Mouse (Mus musculus) embryonic facial prominence, embryonic 11.5 days (tissue): ENCODE measurements around the gene Tprg. TPM values are rescaled to one million over a fixed set of nuclear protein-coding genes. Genes with fewer than 3 reads are reported as not detected.

Experiments
- ATAC-seq: fragments of 200-750 bp; cut with Nextera tagmentation; replicated peaks from 2 replicates; pipeline ENCODE4 v1.8.0; 2017; ENCODE audit warnings: low read depth; ENCODE audit not compliant: insufficient number of reproducible peaks, low FRiP score, low TSS enrichment
- DNase-seq: peaks from one replicate; pipeline ENCODE4 v3.0.0-alpha.2; 2015; ENCODE audit warnings: low spot score
- H3K27ac ChIP-seq: fragments of 300-500 bp; sonication (generic); replicated peaks from 2 replicates; pipeline ENCODE4 v1.5.1; 2014; ENCODE audit warnings: mild to moderate bottlenecking, low read depth, low read length, control low read depth
- H3K27me3 ChIP-seq: fragments of 300-500 bp; sonication (generic); 2 replicates; pipeline ENCODE4 v1.6.1; 2014; ENCODE audit warnings: mild to moderate bottlenecking, low read length, moderate library complexity, mixed read lengths; ENCODE audit not compliant: control insufficient read depth, insufficient read depth
- H3K36me3 ChIP-seq: fragments of 300-500 bp; sonication (generic); replicated peaks from 2 replicates; pipeline ENCODE4 v1.6.1; 2014; ENCODE audit warnings: low read depth, mild to moderate bottlenecking, low read length, moderate library complexity, mixed read lengths; ENCODE audit not compliant: control insufficient read depth, insufficient read depth
- H3K4me1 ChIP-seq: fragments of 300-500 bp; sonication (generic); 2 replicates; pipeline ENCODE4 v1.6.1; 2014; ENCODE audit warnings: low read length, mixed read lengths; ENCODE audit not compliant: control insufficient read depth, insufficient read depth
- H3K4me2 ChIP-seq: fragments of 300-500 bp; sonication (generic); 2 replicates; pipeline ENCODE4 v1.6.1; 2014; ENCODE audit warnings: low read depth, mild to moderate bottlenecking, control low read depth, low read length, moderate library complexity
- H3K4me3 ChIP-seq: fragments of 300-500 bp; sonication (generic); 2 replicates; pipeline ENCODE4 v1.5.1; 2014; ENCODE audit warnings: low read depth, low read length, control low read depth
- H3K9ac ChIP-seq: fragments of 300-500 bp; sonication (generic); replicated peaks from 2 replicates; pipeline ENCODE4 v1.6.1; 2014; ENCODE audit warnings: mild to moderate bottlenecking, control low read depth, low read length
- H3K9me3 ChIP-seq: fragments of 300-500 bp; sonication (generic); replicated peaks from 2 replicates; pipeline ENCODE4 v1.6.1; 2016; ENCODE audit warnings: mild to moderate bottlenecking, low read length, inconsistent platforms, mixed read lengths; ENCODE audit not compliant: control insufficient read depth
- WGBS: fragments of 180-500 bp; shearing (Covaris S2); extraction: QIAGEN DNeasy Blood & Tissue Kit; methylation state at CpG from one replicate; pipeline ENCODE4 v1.1.7; 2014; 5-methylcytosine and 5-hydroxymethylcytosine counted together
- polyA plus RNA-seq: library from polyadenylated mRNA; unstranded; fragments of >200 nt; fragmentation: Nextera tagmentation; extraction: Ambion mirVana; gene quantifications from 2 replicates; pipeline ENCODE4 v1.2.1, GENCODE M21; 2014

Tprg gene
- polyA plus RNA-seq, 1 experiment from 2014 or later: not detected

DNA sequence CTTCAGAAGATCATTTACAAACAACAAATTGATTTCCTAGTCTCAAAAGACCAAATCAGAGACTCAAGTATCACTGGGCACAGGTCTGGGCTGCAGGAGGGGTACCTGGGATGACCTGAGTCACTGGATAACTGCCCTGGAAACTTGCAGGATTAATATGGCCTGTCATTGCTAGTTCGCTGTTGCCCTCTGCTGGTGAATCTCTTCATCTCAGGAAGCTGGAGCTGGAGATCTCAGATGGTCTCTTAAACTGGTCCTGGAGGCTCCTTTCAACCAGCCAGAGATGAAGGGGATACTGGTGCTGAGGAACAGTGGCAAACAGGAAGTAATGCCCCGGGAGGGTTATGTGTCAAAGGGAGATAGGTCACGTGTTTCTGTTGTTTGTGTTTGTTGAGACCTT is 63.0 kb downstream of the Tprg start:
- Histone ChIP-seq H3K27me3 (no peaks in the 10 kb centered on the region), H3K9me3 (no peaks in the 10 kb centered on the region), H3K4me3 (no peak overlapping the region), H3K9ac (no peak overlapping the region), H3K4me2 (no peak overlapping the region), H3K36me3 (no peaks in the 10 kb centered on the region), H3K4me1 (no peaks in the 10 kb centered on the region), H3K27ac (no peak overlapping the region)
- 4% methylated on average over 3 of the region's 3 CpGs for WGBS
- no peak for ATAC-seq
- DNase-seq: peak; percentile 78

GRCm38 (mm10) chr16:25367834-25368233 is 81.2 kb downstream of the Tprg start:
- Histone ChIP-seq H3K27me3 (no peaks in the 10 kb centered on the region), H3K36me3 (no peaks in the 10 kb centered on the region), H3K4me1 (no peaks in the 10 kb centered on the region), H3K4me2 (no peak overlapping the region), H3K27ac (no peak overlapping the region), H3K9me3 (no peaks in the 10 kb centered on the region), H3K4me3 (no peak overlapping the region), H3K9ac (no peak overlapping the region)
- WGBS: 83% methylated on average over 7 of the region's 7 CpGs
- DNase-seq: no peak
- no peak for ATAC-seq

DNA sequence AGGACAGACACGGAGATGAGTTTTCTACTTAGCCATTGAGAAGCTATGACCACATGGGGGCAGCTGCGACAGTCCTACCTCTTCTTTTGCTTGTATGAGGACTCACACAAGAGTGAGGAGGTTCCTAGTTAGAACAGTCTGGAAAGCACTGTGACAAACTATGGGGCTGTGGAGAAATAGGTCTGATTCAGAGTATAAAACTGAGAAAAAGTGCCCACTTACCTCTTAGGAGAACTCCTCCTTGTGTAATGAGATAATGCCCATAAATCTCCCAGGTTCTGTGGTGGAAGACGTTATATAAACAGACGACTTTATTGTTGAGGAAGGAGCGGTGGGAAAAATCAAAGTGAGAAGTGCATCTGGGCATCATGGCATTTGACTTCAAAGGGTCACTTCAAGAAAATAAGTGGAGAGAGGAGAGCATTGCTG is 83.4 kb downstream of the Tprg start:
- no peaks in the 10 kb centered on the region for H3K9me3 ChIP-seq
- WGBS: 66% methylated on average over 5 of the region's 5 CpGs
- no peak overlapping the region for H3K4me3 ChIP-seq
- no peak overlapping the region for H3K9ac ChIP-seq
- ATAC-seq (no peak), DNase-seq (no peak)
- H3K27me3 ChIP-seq: no peaks in the 10 kb centered on the region
- no peaks in the 10 kb centered on the region for H3K36me3 ChIP-seq
- H3K4me2 ChIP-seq: no peak overlapping the region
- no peaks in the 10 kb centered on the region for H3K4me1 ChIP-seq
- H3K27ac ChIP-seq: no peak overlapping the region

GRCm38 (mm10) chr16:25374121-25374520 is 87.5 kb downstream of the Tprg start:
- Histone ChIP-seq H3K27ac (no peak overlapping the region), H3K4me3 (no peak overlapping the region), H3K4me1 (no peaks in the 10 kb centered on the region), H3K9ac (no peak overlapping the region), H3K36me3 (no peaks in the 10 kb centered on the region), H3K27me3 (no peaks in the 10 kb centered on the region), H3K4me2 (no peak overlapping the region), H3K9me3 (no peaks in the 10 kb centered on the region)
- WGBS: 81% methylated on average over 4 of the region's 4 CpGs
- ATAC-seq: no peak
- no peak for DNase-seq

- Histone ChIP-seq H3K36me3 (no peaks in the 10 kb centered on the region), H3K9me3 (no peaks in the 10 kb centered on the region), H3K27ac (no peak overlapping the region), H3K4me1 (no peaks in the 10 kb centered on the region), H3K4me2 (no peak overlapping the region), H3K27me3 (no peaks in the 10 kb centered on the region), H3K9ac (no peak overlapping the region), H3K4me3 (no peak overlapping the region)
- ATAC-seq (no peak), DNase-seq (peak; percentile 38)
- 64% methylated on average over 5 of the region's 5 CpGs for whole genome bisulfite sequencing
Measured at GRCm38 (mm10) chr16:25374775-25375174, 88.2 kb downstream of the Tprg start.

DNA sequence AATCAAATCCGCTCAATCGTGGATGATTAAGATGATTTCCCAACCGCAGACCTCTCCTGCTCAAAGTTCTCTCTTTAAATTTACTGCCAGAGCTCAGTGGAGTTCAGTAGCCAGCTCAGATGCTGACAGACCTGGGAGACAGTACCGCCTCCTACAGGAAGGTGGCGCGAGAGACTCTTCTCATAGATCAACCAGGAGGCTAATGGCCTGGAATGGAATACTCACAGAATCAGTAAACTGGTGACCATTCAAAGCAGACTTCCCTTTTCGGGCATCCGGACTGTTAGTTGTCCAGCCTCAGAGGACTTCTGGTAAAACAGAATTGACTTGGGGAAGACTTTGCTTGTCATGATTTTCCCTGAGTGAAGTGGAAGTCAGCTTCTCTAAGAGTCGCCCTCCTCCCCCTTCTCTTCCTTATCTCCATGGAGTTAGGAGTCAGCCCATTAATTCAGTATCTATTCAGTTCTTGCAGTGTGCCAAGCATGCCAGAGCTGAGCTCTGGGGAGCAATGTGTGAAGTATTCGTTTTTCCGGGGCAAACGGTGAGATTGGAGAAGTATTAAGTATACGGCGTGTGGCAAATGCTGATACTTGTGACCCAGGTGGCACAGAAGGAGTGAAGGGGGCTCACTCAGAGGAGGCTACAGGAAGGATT is 90.2 kb downstream of the Tprg start:
- H3K27me3 ChIP-seq: no peaks in the 10 kb centered on the region
- H3K4me2 ChIP-seq: no peak overlapping the region
- H3K36me3 ChIP-seq: no peaks in the 10 kb centered on the region
- no peak overlapping the region for H3K27ac ChIP-seq
- H3K9me3 ChIP-seq: no peaks in the 10 kb centered on the region
- ATAC-seq: no peak; the same call in 1 of the 2 replicates
- no peak overlapping the region for H3K9ac ChIP-seq
- peak; percentile 87 for DNase-seq
- H3K4me3 ChIP-seq: no peak overlapping the region
- no peaks in the 10 kb centered on the region for H3K4me1 ChIP-seq
- 44% methylated on average over 14 of the region's 14 CpGs for WGBS

- ATAC-seq (no peak), DNase-seq (no peak)
- H3K4me1 ChIP-seq: no peaks in the 10 kb centered on the region
- 83% methylated on average over 4 of the region's 4 CpGs for WGBS
- H3K4me3 ChIP-seq: no peak overlapping the region
- H3K9me3 ChIP-seq: no peaks in the 10 kb centered on the region
- H3K27me3 ChIP-seq: no peaks in the 10 kb centered on the region
- H3K36me3 ChIP-seq: no peaks in the 10 kb centered on the region
- H3K27ac ChIP-seq: no peak overlapping the region
- no peak overlapping the region for H3K9ac ChIP-seq
- no peak overlapping the region for H3K4me2 ChIP-seq
Measured at GRCm38 (mm10) chr16:25377695-25378094, 91.1 kb downstream of the Tprg start.

DNA sequence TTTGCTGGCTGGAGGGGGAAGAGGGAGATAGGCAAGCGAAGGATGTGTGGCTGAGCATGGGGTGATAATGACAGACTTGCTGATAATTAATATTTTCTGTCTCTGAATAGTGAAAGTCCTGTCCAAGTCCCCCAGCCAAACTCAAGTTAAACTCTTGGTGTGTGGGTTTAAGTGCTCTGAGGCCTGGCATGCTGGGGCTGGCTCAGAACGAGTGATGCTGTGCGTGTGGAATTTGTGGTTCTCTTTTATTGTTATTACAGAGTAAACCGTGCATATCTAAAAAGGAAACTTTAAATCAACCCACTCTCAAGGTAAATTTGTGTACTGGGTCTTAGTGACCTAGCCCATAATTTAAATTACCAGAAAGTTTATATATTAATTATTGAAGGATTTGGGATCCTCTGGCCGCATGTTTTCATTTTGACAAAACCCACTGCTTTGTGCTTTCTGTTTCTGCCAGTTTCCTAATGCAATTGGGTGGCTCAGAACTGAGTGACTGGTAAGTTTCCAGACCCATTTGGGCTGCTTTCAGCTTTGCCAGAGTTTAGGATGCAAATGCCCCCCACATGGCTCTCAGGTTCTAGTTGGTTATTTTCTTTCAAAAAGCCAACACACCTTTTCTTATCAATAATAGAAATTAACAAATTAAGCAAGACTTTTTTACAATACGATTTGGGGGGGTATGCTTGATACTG is 99.0 kb downstream of the Tprg start:
- Histone ChIP-seq H3K9ac (no peak overlapping the region), H3K36me3 (no peaks in the 10 kb centered on the region), H3K9me3 (no peaks in the 10 kb centered on the region), H3K4me1 (no peaks in the 10 kb centered on the region), H3K27me3 (no peaks in the 10 kb centered on the region), H3K4me3 (no peak overlapping the region), H3K27ac (no peak overlapping the region), H3K4me2 (no peak overlapping the region)
- 84% methylated on average over 6 of the region's 6 CpGs for WGBS
- DNase-seq: no peak
- ATAC-seq: no peak
